Mouse (Mus musculus): ENCODE data around the gene Emilin1.

Gene Emilin1

DNA sequence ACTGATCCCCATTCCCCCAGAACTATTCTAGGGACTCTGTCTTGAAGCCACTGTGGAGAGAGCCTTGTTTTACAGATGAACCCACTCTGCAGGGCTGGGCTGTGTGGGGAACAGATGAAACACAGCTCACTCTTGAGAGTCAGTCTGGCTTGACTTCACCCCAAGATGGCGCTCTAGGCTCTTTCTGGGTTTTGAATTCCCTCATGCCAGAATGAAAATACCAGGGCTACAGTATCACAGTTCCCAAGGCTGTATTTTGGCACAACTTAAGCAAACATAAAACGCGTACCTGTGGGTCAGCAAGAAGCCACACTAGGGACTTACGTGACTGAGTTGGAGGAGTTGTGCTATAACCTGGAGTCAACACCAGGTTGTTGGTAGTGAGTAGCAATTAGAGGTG is 16.9 kb downstream of the Emilin1 start:
- DNase-seq = peak; percentile 58 to 80

DNA sequence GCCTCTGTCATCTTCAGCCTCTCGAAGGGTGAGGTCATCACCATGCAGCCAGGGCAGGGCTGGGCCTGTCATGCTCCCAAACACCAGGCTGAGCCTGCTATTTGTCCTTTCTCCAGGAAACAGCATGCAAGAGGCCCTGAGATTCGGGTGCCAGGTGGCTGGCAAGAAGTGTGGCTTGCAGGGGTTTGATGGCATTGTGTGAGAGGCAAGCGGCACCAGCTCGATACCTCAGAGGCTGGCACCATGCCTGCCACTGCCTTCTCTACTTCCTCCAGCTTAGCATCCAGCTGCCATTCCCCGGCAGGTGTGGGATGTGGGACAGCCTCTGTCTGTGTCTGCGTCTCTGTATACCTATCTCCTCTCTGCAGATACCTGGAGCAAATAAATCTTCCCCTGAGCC is 17.6 kb downstream of the Emilin1 start:
- no peak for DNase-seq

DNA sequence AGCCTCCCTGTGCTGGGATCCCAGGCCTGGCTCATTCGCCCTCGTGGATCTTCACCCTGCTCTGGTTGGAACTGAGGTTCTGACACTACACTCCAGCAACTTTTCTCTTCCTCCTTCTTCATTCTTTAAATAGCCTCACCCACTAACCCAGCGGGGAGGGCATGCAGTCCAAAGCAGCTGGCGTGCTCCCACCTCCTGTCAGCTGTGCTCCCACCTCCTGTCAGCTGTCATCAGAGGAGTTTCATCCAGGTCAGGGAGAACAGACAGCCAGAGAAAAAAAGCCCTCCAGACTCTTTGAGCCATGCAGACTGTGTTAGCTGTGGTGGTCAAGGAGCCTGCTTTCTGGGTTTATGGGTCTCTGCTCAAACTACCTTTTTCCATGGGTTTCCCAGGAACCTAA is 18.2 kb downstream of the Emilin1 start:
- DNase-seq = no peak

DNA sequence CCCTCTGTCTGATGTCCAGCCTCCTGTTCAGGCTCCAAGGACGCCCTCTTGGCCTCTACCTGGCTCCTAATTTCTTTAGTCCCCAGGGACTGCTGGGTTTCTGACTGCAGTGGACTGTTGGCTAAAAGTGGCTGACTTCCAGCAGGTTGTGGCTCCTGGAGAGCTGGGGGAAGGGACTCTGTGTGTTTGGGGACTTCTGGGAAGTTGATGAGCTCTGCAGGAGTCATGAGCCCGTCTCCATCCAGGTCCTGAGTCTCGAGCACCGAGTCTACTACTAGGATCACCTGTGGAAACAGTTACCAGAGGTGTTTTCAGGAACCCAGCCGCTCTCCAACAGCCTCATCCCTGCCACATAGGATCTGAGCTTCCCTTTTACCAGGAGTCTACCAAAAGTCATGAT is 20.5 kb downstream of the Emilin1 start:
- DNase-seq = no peak

DNA sequence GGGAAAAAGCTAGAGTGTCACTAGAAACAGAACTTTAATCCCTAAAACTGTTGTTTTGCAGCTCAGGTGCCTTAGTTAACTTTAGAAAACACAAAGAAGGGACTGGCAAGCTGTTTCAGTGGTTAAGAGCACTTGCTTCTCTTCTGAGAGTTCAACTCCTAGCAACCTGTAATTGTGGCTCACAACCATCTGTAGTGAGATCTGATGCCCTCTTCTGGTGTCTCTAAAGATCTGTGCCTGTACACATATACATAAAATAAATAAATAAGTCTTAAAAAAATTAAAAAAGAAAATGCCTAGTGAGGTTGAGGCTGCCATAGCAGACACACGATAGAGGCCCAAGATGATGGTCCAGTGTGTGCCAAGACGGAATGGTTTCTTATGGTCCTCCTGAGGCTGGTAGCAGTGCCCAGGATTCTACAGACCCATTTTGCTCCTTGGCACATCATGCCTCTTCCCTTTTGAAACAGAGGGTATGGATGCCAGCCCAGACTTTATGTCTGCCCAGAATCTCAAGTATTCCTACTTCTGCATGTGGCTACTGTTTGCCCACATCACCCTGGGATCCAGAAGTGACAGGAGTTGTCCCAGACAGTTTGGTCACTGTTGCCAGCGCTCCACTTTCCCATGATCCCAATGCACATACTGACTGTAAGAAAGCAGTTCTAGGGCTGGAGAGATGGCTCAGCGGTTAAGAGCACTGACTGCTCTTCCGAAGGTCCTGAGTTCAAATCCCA is 21.7 kb downstream of the Emilin1 start:
- no peak for DNase-seq

DNA sequence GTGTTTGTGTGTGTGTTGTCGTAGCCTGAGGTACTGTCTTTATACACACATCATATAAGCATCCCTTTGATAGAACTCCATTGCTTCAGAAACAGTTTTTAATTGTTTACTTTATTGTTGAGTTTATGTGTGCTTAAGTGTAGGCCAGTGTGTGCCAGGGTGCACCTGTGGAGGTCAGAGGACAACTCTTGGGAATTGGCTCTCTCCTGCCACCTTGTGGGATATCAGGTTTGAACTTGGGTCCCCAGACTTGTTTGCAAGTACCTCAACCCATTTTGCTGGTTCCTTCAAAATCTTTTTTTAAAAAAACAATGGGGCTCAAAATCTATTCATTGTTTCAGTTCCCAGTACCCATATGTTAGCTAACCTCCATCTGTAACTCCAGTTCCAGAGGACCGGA is 29.8 kb downstream of the Emilin1 start:
- DNase-seq = peak; percentile 48 to 62

DNA sequence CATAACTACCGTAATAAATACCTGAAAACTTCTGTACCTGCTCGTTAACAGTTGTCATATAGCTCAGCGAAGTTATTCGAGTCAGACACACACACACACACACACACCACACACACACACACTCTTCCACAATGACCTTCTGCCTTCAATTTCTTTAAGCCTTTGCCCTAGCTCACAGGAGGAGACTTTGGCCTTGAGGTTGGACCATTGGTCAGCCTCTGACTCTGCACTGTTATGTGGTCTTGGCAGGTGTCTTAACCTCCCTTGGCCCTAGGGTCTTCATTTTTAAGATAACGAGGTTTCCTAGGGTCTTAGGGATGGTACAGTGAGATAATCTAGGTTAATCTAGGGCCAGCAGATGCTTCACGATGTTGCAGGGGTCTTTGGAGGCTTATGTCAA is 31.1 kb downstream of the Emilin1 start:
- DNase-seq = peak in 1 of 2 experiments; percentile 65

DNA sequence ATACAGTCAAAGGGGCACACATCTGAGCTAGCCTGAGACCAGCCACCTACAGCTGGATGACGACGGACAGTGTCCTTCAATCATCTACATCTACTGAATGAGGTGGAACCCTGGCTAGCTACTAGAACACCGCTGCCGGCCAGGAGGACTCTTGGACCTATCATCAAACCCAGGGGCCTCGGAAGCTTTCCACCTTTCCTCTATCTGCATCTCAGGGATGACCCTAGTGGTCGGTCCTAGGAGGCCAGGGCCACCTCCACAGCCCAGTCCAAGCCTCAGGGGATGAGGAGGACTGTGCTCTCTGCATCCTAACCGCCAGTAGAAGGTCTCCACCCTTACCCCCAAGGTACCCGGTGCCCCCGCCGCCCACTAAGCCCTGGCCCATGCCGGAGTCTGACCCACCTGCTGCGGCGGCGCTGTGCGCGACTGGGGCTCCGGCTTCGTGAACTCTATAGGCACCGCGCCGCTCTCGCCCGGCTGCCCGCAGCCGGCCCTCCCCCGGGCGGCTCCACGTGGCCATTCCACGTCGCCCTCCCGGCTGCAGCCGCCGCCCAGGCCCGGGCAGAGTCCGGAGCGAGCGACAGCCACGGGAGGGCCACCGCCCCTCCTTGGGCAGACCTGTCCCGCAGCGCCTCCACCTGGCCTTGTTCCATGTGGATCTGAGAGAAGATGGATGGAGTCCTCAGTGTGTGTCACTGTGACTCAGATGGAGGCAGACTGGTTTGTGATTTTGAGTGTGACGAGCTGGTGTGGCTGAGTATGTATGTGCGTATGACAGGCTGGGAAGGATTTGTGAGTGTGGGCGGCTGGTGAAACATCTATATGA is 32.0 kb downstream of the Emilin1 start, which contains the start of gene Cgref1:
Cgref1 (minus strand) TSS at position 636 of the 826 bp plus-strand sequence.
- DNase-seq = peak; percentile 75 to 78

DNA sequence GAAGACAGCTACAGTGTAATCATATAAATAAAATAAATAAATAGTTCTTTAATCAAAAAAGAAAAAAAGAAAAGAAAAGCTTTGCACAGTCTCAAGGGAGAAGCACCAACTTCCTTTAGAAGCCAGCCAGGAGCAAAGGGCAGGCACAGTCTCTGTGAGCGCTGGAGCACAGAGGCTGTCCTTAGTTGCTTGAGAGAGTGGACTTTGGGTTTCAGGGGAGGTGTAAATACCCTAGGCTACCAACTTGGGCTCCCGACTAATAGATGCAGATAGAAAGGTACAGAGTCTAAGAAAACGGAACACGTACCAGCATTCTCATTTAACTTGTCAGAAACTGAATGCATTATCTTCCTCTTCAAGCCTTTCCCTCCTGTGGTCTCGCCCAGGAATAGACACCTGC is 35.4 kb downstream of the Emilin1 start:
- DNase-seq = peak; percentile 72 to 81

DNA sequence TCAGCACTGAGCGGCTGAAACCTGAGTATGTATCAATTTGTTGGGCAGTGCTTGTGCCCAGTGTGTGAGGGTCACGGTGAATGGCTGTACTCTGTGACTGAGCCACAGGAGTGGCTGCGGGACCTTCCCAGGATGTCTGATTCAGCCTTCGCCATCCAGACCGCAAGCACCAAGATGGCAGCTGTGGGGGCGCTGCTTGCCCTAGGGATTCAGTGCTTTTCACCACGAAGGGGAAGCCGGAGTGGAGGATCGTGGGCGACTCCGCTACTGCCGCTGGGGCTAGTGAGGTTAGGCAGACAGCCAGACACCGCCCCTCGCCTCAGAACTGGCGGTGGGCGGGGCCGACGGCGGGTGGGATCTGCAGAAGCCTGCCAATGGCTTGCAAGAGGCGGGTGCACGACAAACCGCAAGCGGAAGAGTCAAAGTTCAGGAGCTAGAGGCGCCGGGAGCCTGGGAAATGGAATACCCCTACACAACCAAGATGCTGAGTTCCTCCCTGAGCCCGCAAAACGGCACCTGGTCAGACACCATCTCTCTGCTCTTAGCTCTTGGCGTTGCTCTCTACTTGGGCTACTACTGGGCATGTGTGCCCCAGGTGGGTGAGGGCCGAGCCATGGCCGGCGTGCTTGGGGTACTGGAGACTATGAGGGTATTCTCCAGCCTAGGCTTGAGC is 36.6 kb downstream of the Emilin1 start:
- peak; percentile 94 to 96 for DNase-seq

DNA sequence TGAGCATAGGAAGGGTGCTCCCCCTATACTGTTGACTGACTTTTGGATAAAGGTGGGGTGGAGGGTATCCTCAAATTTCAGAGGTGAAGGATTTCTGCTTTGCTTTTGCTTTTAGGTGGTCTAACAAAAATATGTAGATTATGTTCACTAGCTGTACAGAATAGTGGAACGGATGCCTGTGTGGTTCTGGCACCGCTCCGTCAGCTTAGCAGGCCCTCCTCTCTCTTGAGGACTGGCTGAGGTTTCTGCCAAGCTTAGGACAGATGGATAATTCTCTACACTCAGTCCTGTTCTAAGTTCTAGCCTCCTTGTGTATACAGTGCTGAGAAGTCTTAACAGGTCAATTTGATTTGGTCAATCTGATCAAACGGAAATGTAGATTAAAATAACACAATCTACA is 37.2 kb downstream of the Emilin1 start:
- no peak for DNase-seq

DNA sequence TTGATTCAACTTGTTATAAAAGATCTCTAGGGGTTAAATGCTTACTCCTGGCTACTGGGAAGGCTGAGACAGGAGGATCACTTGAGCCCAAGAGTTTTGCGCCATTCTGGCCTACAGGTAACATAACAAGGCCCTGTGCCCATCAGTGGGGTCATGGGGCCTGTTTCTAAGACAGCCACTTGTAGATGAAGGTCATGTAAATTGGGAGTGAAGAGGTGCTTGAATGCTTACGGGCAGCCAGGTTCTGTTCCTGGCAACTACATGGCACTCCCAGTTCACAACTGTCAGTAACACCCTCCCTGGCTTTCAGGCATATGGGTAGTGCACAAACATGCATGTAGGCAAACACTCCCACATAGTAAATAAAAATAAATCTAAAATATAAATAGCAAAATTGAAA is 37.7 kb downstream of the Emilin1 start:
- DNase-seq = no peak

DNA sequence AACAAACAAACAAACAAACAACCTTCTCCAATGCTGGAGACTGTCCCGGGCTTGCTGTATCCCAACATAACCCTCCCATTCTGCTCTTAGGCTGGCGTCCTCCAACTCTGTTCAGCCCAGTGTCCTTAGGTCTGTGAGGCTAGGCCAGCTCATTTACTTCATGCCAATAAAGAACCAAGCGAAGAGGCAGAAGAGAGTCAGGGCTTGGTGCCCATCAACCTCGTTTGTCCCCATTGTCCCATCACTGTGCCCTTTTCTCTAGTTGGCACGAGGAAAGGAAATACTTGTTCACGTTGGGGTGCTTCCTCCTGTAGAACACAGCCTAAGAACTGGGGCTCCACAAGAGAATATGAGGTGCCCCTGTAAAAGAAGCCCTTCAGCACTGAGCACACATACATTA is 38.5 kb downstream of the Emilin1 start:
- DNase-seq = no peak

DNA sequence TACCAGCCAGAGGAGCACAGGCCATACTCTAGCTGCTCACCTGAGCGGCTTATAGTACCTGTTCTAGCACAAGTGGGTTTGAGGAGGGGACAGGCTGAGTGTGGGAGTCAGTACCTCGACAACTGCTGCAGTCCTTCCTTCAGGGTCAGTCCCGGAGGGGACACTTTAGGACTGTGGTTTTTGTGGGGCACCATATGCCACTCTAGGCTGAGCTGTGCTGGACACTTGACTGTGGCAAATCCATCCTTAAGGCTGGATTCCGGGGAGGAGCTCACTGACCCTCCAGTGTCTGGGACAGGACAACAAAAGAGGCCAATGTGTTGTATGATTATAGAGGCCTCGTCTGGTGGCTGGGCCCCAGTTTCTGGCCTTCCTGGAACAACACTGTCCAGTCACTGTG is 39.3 kb downstream of the Emilin1 start:
- DNase-seq = no peak

DNA sequence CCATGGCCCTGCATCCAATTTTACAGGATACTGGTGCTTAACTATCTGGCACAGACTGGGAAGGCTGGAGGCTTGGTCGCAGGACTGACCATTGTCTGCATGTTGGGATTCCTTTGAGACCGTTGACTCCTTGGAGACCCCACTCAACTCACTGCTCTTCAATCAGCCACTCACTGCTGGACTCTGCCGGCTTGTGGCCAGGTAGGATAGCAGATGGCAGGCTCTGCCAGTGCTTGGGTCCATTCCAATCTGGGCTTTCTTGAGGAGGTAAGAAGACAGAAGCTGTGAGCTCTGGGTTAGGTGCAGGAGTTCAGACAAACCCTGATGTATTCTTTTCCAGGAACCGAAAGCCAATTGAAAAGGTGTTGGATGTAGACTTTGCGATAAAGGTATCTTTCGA is 40.9 kb downstream of the Emilin1 start:
- no peak for DNase-seq

DNA sequence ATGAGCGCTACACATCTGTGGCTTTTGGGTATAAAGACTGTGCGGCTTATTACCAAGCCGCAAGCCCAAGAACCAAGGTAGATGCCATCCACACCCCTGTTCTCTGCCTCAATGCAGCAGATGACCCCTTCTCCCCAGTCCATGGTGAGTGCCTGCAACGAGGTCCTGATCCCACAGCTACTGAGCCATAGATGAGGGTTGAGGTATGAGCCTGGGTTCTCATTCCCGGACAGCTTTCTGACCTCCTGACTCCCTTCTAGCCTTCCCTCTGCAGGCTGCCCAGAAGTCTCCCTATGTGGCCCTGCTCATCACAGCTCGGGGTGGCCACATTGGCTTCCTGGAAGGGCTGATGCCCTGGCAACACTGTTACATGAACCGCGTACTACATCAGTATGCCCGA is 41.4 kb downstream of the Emilin1 start:
- DNase-seq = no peak

DNA sequence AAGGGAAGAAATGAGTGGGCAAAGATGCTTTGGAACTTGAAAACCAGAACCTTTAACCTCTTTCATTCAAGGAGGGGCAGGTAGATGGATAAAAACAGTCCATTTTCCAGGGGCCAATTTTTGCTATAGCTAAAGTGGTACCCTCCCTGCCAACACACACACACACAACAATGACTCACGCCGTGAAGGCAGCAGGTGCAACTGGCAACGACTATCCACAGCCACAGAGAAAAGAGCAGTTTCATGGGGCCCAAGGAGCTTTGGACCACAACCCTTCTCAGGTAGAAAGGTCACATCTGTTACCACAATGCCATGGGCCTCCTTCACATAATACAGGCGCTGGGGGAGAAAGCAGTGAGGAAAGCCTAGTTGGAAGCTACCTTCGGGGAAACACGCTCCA is 42.5 kb downstream of the Emilin1 start:
- DNase-seq = no peak

DNA sequence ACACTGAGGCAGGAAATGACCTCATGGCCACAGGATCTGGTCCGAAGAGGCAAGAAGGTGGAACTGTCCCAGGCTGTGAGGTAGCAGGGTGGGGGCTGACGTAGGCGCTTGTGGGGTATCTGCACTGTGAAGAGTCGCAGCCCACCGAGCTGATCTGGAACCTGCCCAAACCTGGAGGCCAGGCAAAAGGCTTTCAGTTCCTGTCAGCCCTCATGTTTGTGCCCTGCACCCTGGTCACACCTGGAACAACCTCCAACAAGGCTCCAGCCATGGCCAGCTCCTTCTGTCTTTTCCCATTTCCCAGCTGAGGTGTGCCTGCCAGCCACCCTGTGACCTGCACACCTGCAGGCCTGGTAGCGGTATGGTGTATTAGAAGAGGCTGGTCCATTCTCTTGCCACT is 44.7 kb downstream of the Emilin1 start:
- DNase-seq = no peak

DNA sequence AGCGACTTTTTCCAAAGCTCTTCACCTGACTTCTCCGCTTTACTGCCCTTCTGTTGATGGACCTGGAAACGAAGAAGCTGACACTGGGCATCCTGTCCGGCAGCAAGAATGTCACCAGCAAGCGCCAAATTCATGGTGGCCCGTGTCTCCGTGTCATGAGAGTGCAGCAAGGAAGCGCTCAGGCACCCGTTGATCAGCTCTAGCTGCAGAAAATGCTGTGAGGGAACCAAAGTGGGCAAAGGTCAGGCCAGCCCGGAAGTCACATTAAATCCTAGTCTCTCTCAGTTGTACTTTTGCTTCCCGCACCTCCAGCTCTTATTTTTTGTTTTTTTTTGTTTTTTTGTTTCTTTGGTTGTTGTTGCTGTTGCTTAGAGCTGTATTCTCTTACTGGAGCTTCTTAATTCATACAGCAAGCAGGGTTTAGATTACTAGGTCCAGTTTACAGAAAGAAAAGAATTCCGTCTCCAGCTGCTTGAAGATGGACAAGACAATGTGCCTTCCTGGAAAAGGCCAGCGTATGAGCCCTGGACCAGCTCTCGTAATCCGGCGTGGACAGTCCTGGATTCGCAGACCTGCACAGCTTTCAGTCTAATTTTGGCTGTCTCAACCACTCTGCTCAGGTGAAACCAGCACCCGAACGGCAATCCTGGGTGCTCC is 46.1 kb downstream of the Emilin1 start:
- peak in 1 of 2 experiments; percentile 65 for DNase-seq

DNA sequence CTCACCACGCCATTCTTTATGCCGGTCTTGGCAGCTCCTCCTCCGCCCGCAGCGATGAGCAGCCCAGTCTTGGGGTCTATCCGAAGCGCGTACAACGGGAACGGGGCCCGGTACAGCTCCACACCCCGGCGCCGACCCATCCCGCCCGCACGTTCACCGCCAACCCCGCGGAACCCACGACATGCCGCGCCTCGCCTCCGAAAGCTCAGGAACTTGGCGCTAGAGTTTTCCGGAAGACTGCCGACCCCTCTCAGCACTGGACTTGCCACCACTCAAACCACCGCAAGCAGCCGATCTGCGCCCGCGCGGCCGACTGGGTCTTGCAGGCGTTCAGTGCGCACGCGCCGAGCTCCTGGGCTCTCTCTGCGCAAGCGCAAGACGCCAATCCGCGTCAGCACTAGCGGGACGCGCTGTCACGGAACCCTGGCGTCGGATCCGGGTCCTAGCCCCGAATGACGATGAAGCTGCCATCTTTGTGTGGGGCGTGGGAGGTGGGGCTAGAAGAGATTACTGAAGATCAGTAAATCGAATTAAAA is 46.8 kb downstream of the Emilin1 start, which contains the start of gene Preb:
Preb (minus strand) TSS at position 396 of the 536 bp plus-strand sequence.
- peak; percentile 98 for DNase-seq

DNA sequence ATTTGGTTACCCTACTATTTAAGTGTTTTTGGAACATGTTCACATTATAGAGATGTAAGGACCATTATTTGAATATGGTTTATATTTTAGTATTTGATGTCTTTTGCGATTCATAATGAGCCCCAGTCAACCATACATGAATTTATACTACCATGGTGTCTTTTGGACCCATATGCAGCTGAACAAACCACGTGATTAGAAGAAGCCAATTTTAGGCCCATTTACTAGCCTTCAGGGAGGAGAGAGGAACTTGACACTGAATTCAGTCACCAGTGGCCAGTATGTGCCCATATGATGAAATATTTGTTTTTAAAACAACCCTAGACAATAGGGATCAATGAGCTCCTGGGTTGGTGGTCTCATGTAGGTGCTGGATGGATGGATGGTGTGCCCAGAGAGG is 47.6 kb downstream of the Emilin1 start:
- DNase-seq = no peak

All from kidney, adult 8-10 months (tissue).